Mouse (Mus musculus) layer of hippocampus, postnatal 25 days (tissue): Measurements from ENCODE around the gene Olfr1252. TPM values are rescaled to one million over a fixed set of nuclear protein-coding genes. Genes with fewer than 3 reads are reported as not detected.

Source experiments
- DNase-seq, 2 experiments: peaks; one replicate each; pipeline ENCODE4 v3.0.0; 2022; ENCODE audit warnings: mixed read lengths in 2 of 2, low spot score in 1 of 2; ENCODE audit errors: extremely low spot score in 1 of 2
- total RNA-seq, 2 experiments: library from RNA; stranded (reverse); gene quantifications; 2 replicates each; pipeline ENCODE4 v1.2.3; 2021

The Olfr1252 gene
- total RNA-seq: not detected

DNA sequence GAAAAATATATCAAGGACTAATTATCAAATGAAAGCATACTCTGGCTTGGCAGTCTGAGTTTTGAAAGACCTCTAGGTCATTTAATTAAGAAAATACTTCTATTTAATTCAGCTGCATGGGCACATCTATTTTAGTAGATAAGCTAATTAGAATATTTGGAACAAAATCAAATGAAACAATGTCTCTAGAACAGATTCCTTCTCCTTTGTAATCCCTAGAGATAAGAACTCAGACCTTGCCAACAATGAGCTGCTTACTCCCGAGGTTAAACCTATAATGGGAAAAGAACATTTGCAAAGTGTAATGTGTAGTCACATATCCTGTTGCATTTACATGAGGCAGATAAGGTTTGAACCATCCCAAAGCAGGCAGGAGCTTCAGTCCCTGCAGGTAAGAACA, at the start of gene Olfr1252:
Olfr1252 (minus strand) TSS at position 101 of the 400 bp plus-strand sequence.
- no peak for DNase-seq

DNA sequence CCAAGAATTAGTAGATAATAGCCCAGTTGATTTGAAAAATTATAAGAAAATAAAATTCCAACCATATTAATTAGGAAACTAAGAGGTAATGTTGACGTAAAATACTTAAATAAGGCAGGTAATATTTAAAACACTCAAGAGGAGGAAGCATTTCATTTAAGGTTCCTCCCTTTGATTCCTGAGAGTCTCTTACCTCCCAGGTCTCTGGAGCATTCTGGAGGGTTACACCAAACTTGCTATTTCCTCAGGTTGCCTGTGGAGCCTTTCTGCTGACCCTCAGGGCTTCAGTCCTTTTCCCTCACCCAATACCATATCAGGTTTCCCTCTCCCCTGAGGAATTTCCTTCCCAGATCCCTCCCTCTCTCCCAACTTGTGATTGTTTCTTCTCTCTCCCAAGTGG, 32.2 kb upstream of the Olfr1252 start, which contains the start of gene Olfr1253:
Olfr1253 (minus strand) TSS at position 101 of the 400 bp plus-strand sequence.
- no peak for DNase-seq

DNA sequence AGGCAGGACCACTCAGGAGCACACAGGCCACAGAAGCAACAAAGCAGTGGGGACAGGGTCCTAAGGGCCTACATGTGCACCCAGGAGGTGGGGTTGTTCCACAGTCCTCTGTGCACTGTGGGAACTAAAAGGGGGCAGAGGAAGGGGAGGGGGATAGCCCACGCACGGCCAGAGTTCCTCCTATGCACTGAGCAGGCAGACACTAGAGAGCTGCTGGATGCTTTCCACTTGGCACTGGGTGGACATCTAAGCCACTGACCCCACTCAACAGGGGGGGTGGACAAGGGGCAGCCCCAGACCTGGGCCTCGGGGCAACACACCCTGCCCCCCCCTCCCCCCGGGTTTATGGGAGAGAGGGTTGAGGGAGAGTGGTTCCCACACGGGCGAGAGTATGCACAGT, 32.8 kb downstream of the Olfr1252 start:
- DNase-seq: no peak

GRCm38 (mm10) chr2:89671836-89672235, 53.0 kb downstream of the Olfr1252 start, which contains the start of gene Olfr1251:
Gene Olfr1251 (minus strand): TSS chr2:89671936.
- no peak for DNase-seq

Other genes starting within 250 kb of the Olfr1252 start
- not detected for gene Olfr1241, start 237.9 kb downstream of the Olfr1252 start, total RNA-seq
- gene Olfr1242, start 226.7 kb downstream of the Olfr1252 start, total RNA-seq: not detected
- not detected for gene Olfr1243, start 193.5 kb downstream of the Olfr1252 start, total RNA-seq
- not detected for gene Olfr1245, start 146.6 kb downstream of the Olfr1252 start, total RNA-seq
- gene Olfr1246, start 131.9 kb downstream of the Olfr1252 start, total RNA-seq: not detected
- gene Olfr1247, start 110.9 kb downstream of the Olfr1252 start, total RNA-seq: not detected
- not detected for gene Olfr1248, start 106.8 kb downstream of the Olfr1252 start, total RNA-seq
- not detected for gene Olfr1249, start 90.0 kb downstream of the Olfr1252 start, total RNA-seq
- not detected for gene Olfr1250, start 63.5 kb downstream of the Olfr1252 start, total RNA-seq
- gene Olfr1251, start 53.1 kb downstream of the Olfr1252 start, total RNA-seq: not detected
- not detected for gene Olfr1253, start 32.1 kb upstream of the Olfr1252 start, total RNA-seq
- gene Olfr1254, start 68.6 kb upstream of the Olfr1252 start, total RNA-seq: not detected
- not detected for gene Olfr1255, start 87.0 kb upstream of the Olfr1252 start, total RNA-seq
- gene Olfr1256, start 116.5 kb upstream of the Olfr1252 start, total RNA-seq: not detected
- not detected for gene Olfr48, start 123.2 kb upstream of the Olfr1252 start, total RNA-seq
- not detected for gene Olfr1257, start 153.4 kb upstream of the Olfr1252 start, total RNA-seq
- gene Olfr1258, start 202.3 kb upstream of the Olfr1252 start, total RNA-seq: not detected
- gene Olfr1259, start 223.7 kb upstream of the Olfr1252 start, total RNA-seq: not detected
- gene Olfr1260, start 249.3 kb upstream of the Olfr1252 start, total RNA-seq: not detected